ENCODE assay signal across 12 mouse cellular contexts in the genomic region with DNA sequence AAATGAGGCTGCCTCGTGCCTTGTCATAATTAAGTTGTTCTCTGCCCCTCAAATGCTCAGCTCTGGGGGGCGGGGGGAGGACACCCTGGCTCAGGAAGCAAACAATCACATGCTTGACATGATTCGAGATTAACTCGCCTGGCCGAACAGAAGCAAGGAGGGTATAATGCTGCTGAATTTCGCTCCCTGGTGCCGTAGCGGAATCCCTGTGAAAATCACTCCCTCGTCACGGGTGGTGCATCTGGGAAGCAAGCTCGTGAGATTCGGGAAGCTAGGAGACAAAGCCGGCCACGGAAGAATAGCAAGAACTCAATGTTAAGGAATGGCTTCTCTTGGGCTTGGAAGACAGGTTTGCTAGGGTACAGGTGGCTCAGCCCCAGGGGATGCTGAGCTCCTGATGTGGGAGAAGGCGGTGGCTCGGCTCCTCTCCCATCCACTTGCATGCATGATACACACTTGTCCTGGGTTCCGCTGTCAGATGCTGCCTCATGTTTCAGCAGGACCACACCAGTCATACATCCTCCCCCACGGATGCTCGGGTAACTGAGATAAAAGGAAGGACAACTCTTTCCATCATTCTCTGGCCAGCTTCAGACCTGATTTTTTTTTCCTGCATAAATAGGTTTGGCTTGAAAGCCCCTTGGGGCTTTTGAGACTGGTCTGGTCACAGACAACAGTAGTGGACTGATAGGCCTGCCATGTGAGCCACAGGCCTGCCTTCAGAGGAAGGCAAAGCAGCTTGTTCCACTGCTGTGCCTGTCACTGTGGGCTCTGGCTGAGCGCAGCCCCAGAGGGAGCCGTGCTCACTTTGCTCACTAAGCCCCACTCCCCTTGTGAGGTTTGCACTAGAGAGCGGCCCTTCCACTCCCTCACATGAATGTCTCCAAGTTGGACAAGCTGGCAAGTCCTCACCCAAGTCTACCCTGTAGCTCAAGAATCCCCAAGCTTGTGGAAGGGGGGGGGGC.
A peak's percentile ranks its signal among the peaks of the same experiment; 100 is the strongest.
DNase-seq lines count a peak whose midpoint lies in the region; ATAC-seq and TF ChIP-seq lines count a peak whose summit lies in the region.
"Had no signal": no experiment of that assay in that cellular context is flagged by ENCODE, and none has a peak within 500 bp of the region (broad histone marks: within the 10 kb centered on the region; RNA-seq: fewer than 3 reads in every experiment).

No protein-coding gene starts in this region.

- peak overlapping the region; percentile 45 for H3K4me2 ChIP-seq in kidney, embryonic 15.5 days
- peak overlapping the region; percentile 43 for H3K4me2 ChIP-seq in forebrain, embryonic 13.5 days
- peak overlapping the region; percentile 39 for H3K4me2 ChIP-seq in midbrain, embryonic 14.5 days (ENCODE audit: low read length)
- H3K4me2 ChIP-seq: heart, embryonic 12.5 days; stomach, embryonic 15.5 days had no signal

- no peak for TF ChIP-seq POLR2A in brain, embryonic 14.5 days (IDR thresholded peaks at IDR 0.05; ENCODE audit: borderline replicate concordance, extremely low read depth, insufficient read depth, insufficient read length, poor library complexity, severe bottlenecking)

- 44% methylated on average over 22 of the region's 22 CpGs for WGBS in kidney, embryonic 15.5 days
- WGBS in forebrain, embryonic 13.5 days = 24% methylated on average over 22 of the region's 22 CpGs
- WGBS in midbrain, embryonic 14.5 days = 18% methylated on average over 22 of the region's 22 CpGs

- no peak for DNase-seq in kidney, postnatal 10 days
- peak; percentile 50 for DNase-seq in brain, embryonic 14.5 days (ENCODE audit: low read depth)
- peak; percentile 61 for DNase-seq in midbrain, embryonic 14.5 days
- no peak for DNase-seq in adrenal gland, postnatal 10 days
- no peak for DNase-seq in gastrocnemius, postnatal 10 days
- DNase-seq: layer of hippocampus, postnatal 36 days; right cerebral cortex, adult 18-20 months had no signal

- no peaks in the 10 kb centered on the region for H3K27me3 ChIP-seq in kidney, embryonic 15.5 days
- no peaks in the 10 kb centered on the region for H3K27me3 ChIP-seq in forebrain, embryonic 13.5 days
- no peaks in the 10 kb centered on the region for H3K27me3 ChIP-seq in midbrain, embryonic 14.5 days (ENCODE audit: control insufficient read depth, insufficient read depth, low read length)
- H3K27me3 ChIP-seq: stomach, embryonic 15.5 days had no signal

- peak; percentile 9; the same call in 1 of the 2 replicates for ATAC-seq in kidney, embryonic 15.5 days (replicated peaks; ENCODE audit: low FRiP score)
- ATAC-seq in forebrain, embryonic 13.5 days = 0 out of 2 replicates have a peak, but pooled peaks have one; percentile 22
- peak; percentile 15; the same call in 1 of the 2 replicates for ATAC-seq in midbrain, embryonic 14.5 days (ENCODE audit: low FRiP score, low TSS enrichment)
- ATAC-seq: intestine, embryonic 16.5 days had no signal

- H3K9me3 ChIP-seq in kidney, embryonic 15.5 days (replicated peaks) = no peaks in the 10 kb centered on the region
- H3K9me3 ChIP-seq in forebrain, embryonic 13.5 days (replicated peaks) = no peaks in the 10 kb centered on the region
- H3K9me3 ChIP-seq in midbrain, embryonic 14.5 days (ENCODE audit: control insufficient read depth, low read length) = no peaks in the 10 kb centered on the region
- H3K9me3 ChIP-seq: heart, embryonic 12.5 days; stomach, embryonic 15.5 days had no signal

- peak overlapping the region; percentile 76 for H3K27ac ChIP-seq in kidney, embryonic 15.5 days
- H3K27ac ChIP-seq in forebrain, embryonic 13.5 days = no peak overlapping the region
- H3K27ac ChIP-seq in midbrain, embryonic 14.5 days (replicated peaks; ENCODE audit: low read depth, low read length) = peak overlapping the region; percentile 37; the same call in 1 of the 2 replicates
- H3K27ac ChIP-seq: stomach, embryonic 15.5 days had no signal

- H3K4me1 ChIP-seq in kidney, embryonic 15.5 days = peaks cover 48% of the 10 kb centered on the region
- peaks cover 11% of the 10 kb centered on the region for H3K4me1 ChIP-seq in forebrain, embryonic 13.5 days
- H3K4me1 ChIP-seq in midbrain, embryonic 14.5 days (ENCODE audit: control insufficient read depth, insufficient read depth, low read length) = peaks cover 8% of the 10 kb centered on the region

- H3K9ac ChIP-seq in kidney, embryonic 15.5 days = no peak overlapping the region
- H3K9ac ChIP-seq in forebrain, embryonic 13.5 days = peak overlapping the region; percentile 45; the same call in 1 of the 2 replicates
- H3K9ac ChIP-seq in midbrain, embryonic 14.5 days (replicated peaks; ENCODE audit: low read length) = peak overlapping the region; percentile 27; the same call in 1 of the 2 replicates
- H3K9ac ChIP-seq: heart, embryonic 12.5 days; stomach, embryonic 15.5 days had no signal

- 0 out of 2 replicates have a peak overlapping the region, but pooled peaks have one; percentile 6 for H3K4me3 ChIP-seq in kidney, embryonic 15.5 days (replicated peaks)
- H3K4me3 ChIP-seq in forebrain, embryonic 13.5 days = no peak overlapping the region; the same call in 1 of the 2 replicates
- H3K4me3 ChIP-seq in midbrain, embryonic 14.5 days (replicated peaks; ENCODE audit: low read depth, low read length) = no peak overlapping the region
- H3K4me3 ChIP-seq: heart, embryonic 12.5 days; stomach, embryonic 15.5 days had no signal

- no peak for TF ChIP-seq CTCF in brain, embryonic 14.5 days (IDR thresholded peaks at IDR 0.05; ENCODE audit: borderline replicate concordance, extremely low read depth, insufficient read depth, insufficient read length)

- H3K36me3 ChIP-seq in kidney, embryonic 15.5 days = no peaks in the 10 kb centered on the region
- H3K36me3 ChIP-seq in forebrain, embryonic 13.5 days (ENCODE audit: poor library complexity, severe bottlenecking) = no peaks in the 10 kb centered on the region
- H3K36me3 ChIP-seq in midbrain, embryonic 14.5 days (ENCODE audit: control insufficient read depth, insufficient read depth, low read length) = no peaks in the 10 kb centered on the region
- H3K36me3 ChIP-seq: heart, embryonic 12.5 days; stomach, embryonic 15.5 days had no signal

Comparison
In these comparisons a context has a peak if more than half of its experiments do, and no peak if none do; other contexts are left out.
1. DNase-seq: peak in brain, embryonic 14.5 days (single experiment) and midbrain, embryonic 14.5 days (single experiment); none in kidney, postnatal 10 days (single experiment), adrenal gland, postnatal 10 days (single experiment) and gastrocnemius, postnatal 10 days (single experiment).
2. Peak in every context shown above with its lines, with median percentiles within 50 percentile points of each other: ATAC-seq and H3K4me2 ChIP-seq.